Mouse (Mus musculus) intestine, postnatal 0 days (tissue): Measurements from ENCODE around the gene Sec16a. TPM values are rescaled to one million over a fixed set of nuclear protein-coding genes. Genes with fewer than 3 reads are reported as not detected.

Experiments used
- ATAC-seq: fragments of 200-750 bp; cut with Nextera tagmentation; 2 replicates; pipeline ENCODE4 v1.8.0; 2017; ENCODE audit warnings: mild to moderate bottlenecking, moderate TSS enrichment, moderate library complexity
- H3K27ac ChIP-seq: fragments of 300-500 bp; sonication (generic); 2 replicates; pipeline ENCODE4 v1.5.1; 2014; ENCODE audit warnings: mild to moderate bottlenecking, low read depth, low read length, moderate library complexity
- H3K27me3 ChIP-seq: fragments of 300-500 bp; sonication (generic); replicated peaks from 2 replicates; pipeline ENCODE4 v1.6.1; 2014; ENCODE audit warnings: low read length, mixed read lengths; ENCODE audit not compliant: control insufficient read depth, insufficient read depth
- H3K36me3 ChIP-seq: fragments of 300-500 bp; sonication (generic); 2 replicates; pipeline ENCODE4 v1.6.1; 2014; ENCODE audit warnings: mild to moderate bottlenecking, moderate library complexity; ENCODE audit not compliant: control insufficient read depth, insufficient read depth
- H3K4me1 ChIP-seq: fragments of 300-500 bp; sonication (generic); replicated peaks from 2 replicates; pipeline ENCODE4 v1.6.1; 2014; ENCODE audit warnings: antibody characterized with exemption, low read length, mixed read lengths; ENCODE audit not compliant: control insufficient read depth, insufficient read depth
- H3K4me2 ChIP-seq: fragments of 300-500 bp; sonication (generic); replicated peaks from 2 replicates; pipeline ENCODE4 v1.6.1; 2014; ENCODE audit warnings: low read depth, mild to moderate bottlenecking, moderate library complexity
- H3K4me3 ChIP-seq: fragments of 300-500 bp; sonication (generic); 2 replicates; pipeline ENCODE4 v1.5.1; 2014; ENCODE audit warnings: low read depth, low read length
- H3K9ac ChIP-seq: fragments of 300-500 bp; sonication (generic); 2 replicates; pipeline ENCODE4 v1.6.1; 2014; ENCODE audit warnings: mild to moderate bottlenecking, low read depth, low read length
- H3K9me3 ChIP-seq: fragments of 300-500 bp; sonication (generic); 2 replicates; pipeline ENCODE4 v1.6.1; 2016; ENCODE audit warnings: mixed run types; ENCODE audit not compliant: control insufficient read depth
- CTCF ChIP-seq: sonication (generic); IDR thresholded peaks from 2 replicates; pipeline ENCODE4 v1.5.1; 2016; ENCODE audit warnings: low read depth, mild to moderate bottlenecking, control low read depth, antibody characterized with exemption, moderate library complexity
- WGBS: fragments of 180-500 bp; shearing (Covaris S2); extraction: QIAGEN DNeasy Blood & Tissue Kit; methylation state at CpG from one replicate; pipeline ENCODE4 v1.1.7; 2014; 5-methylcytosine and 5-hydroxymethylcytosine counted together
- polyA plus RNA-seq: library from polyadenylated mRNA; unstranded; fragments of >200 nt; fragmentation: Nextera tagmentation; extraction: Ambion mirVana; gene quantifications from 2 replicates; pipeline ENCODE4 v1.2.1, GENCODE M21; 2015

Sec16a gene
- polyA plus RNA-seq, 1 experiment from 2014 or later = 17.4 TPM

- Histone ChIP-seq H3K4me2 (peak overlapping the region; percentile 89), H3K9ac (peak overlapping the region; percentile 45), H3K4me3 (peak overlapping the region; percentile 93), H3K4me1 (peaks cover 10% of the 10 kb centered on the region), H3K27ac (peak overlapping the region; percentile 96), H3K36me3 (peaks cover 17% of the 10 kb centered on the region), H3K9me3 (no peaks in the 10 kb centered on the region), H3K27me3 (no peaks in the 10 kb centered on the region)
- peak; percentile 46; the same call in 1 of the 2 replicates for TF ChIP-seq CTCF
- peak; percentile 83 for ATAC-seq
- WGBS = under 1% methylated on average over 44 of the region's 44 CpGs
Observed at GRCm38 (mm10) chr2:26445666-26446445, 840 bp upstream of the Sec16a start.

- under 1% methylated on average over 15 of the region's 15 CpGs for WGBS
- Histone ChIP-seq H3K9ac (peak overlapping the region; percentile 91), H3K4me1 (peaks cover 10% of the 10 kb centered on the region), H3K27me3 (no peaks in the 10 kb centered on the region), H3K4me3 (peak overlapping the region; percentile 93), H3K36me3 (peaks cover 28% of the 10 kb centered on the region), H3K9me3 (no peaks in the 10 kb centered on the region), H3K27ac (peak overlapping the region; percentile 96), H3K4me2 (peak overlapping the region; percentile 75)
- ATAC-seq = no peak
- no peak for TF ChIP-seq CTCF
Observed at GRCm38 (mm10) chr2:26444368-26444767, 648 bp downstream of the Sec16a start.

GRCm38 (mm10) chr2:26443876-26444275 lies 1.1 kb downstream of the Sec16a start:
- 14% methylated on average over 3 of the region's 3 CpGs for WGBS
- Histone ChIP-seq H3K36me3 (peaks cover 33% of the 10 kb centered on the region), H3K4me2 (peak overlapping the region; percentile 75)

GRCm38 (mm10) chr2:26442843-26443242 lies 2.2 kb downstream of the Sec16a start:
- H3K4me3 ChIP-seq = no peak overlapping the region
- H3K9me3 ChIP-seq = no peaks in the 10 kb centered on the region
- H3K4me2 ChIP-seq = no peak overlapping the region
- no peak for ATAC-seq
- no peak overlapping the region for H3K9ac ChIP-seq
- WGBS = 94% methylated on average over 1 of the region's 1 CpGs
- peaks cover 43% of the 10 kb centered on the region for H3K36me3 ChIP-seq
- no peak overlapping the region for H3K27ac ChIP-seq
- peaks cover 10% of the 10 kb centered on the region for H3K4me1 ChIP-seq
- no peaks in the 10 kb centered on the region for H3K27me3 ChIP-seq
- TF ChIP-seq CTCF = no peak

More at GRCm38 (mm10) chr2:26443876-26444275, 1.1 kb downstream of the Sec16a start:
- peaks cover 10% of the 10 kb centered on the region for H3K4me1 ChIP-seq
- TF ChIP-seq CTCF = no peak
- H3K27ac ChIP-seq = 0 out of 2 replicates have a peak overlapping the region, but pooled peaks have one; percentile 96
- peak overlapping the region; percentile 91 for H3K9ac ChIP-seq
- ATAC-seq = no peak
- no peaks in the 10 kb centered on the region for H3K27me3 ChIP-seq
- H3K9me3 ChIP-seq = no peaks in the 10 kb centered on the region
- H3K4me3 ChIP-seq = peak overlapping the region; percentile 93

- Histone ChIP-seq H3K4me2 (no peak overlapping the region), H3K4me3 (no peak overlapping the region), H3K27ac (no peak overlapping the region), H3K36me3 (peaks cover 52% of the 10 kb centered on the region), H3K9ac (no peak overlapping the region), H3K9me3 (no peaks in the 10 kb centered on the region), H3K27me3 (no peaks in the 10 kb centered on the region), H3K4me1 (peaks cover 7% of the 10 kb centered on the region)
- no peak for TF ChIP-seq CTCF
- 79% methylated on average over 5 of the region's 5 CpGs for WGBS
- ATAC-seq = no peak
Observed at GRCm38 (mm10) chr2:26441688-26442087, 3.3 kb downstream of the Sec16a start.

- Histone ChIP-seq H3K27me3 (no peaks in the 10 kb centered on the region), H3K4me2 (no peak overlapping the region), H3K36me3 (peaks cover 52% of the 10 kb centered on the region), H3K9ac (no peak overlapping the region), H3K4me3 (no peak overlapping the region), H3K27ac (no peak overlapping the region), H3K9me3 (no peaks in the 10 kb centered on the region), H3K4me1 (0 out of 2 replicates have a peak, but pooled peaks cover 4% of the 10 kb centered on the region)
- no peak for TF ChIP-seq CTCF
- 93% methylated on average over 4 of the region's 4 CpGs for WGBS
- no peak for ATAC-seq
Observed at GRCm38 (mm10) chr2:26441261-26441660, 3.8 kb downstream of the Sec16a start.
